Mouse (Mus musculus): ENCODE measurements at regions not wholly inside any gene's neighbourhood (a gene's known extent, or its start where the extent isn't known, plus 50 kb on each side); places are given as distances from the start of the nearest gene placed in this dataset.

DNA sequence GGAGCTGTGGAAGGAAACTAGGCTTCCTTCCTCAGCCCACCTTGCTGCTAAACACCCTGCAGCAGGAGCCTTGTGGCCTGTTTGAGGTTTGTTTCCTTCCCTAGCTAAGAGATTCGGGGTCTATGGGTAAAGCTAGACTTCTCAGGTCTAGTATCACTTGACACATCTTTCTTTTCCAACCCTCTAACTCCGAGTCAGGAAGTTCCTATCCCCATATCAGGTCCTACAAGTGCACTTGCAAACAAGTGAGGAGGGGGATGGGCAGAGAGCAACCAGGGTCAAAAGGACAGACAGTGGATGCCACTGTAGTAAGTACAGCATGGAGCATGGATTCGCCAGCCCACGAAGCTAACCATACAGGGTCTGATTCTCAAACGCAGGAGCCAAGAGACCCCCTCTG is 73.5 kb downstream of the Ets2 start:
- no peak for DNase-seq (ENCODE audit: low spot score in 2 of 2)

DNA sequence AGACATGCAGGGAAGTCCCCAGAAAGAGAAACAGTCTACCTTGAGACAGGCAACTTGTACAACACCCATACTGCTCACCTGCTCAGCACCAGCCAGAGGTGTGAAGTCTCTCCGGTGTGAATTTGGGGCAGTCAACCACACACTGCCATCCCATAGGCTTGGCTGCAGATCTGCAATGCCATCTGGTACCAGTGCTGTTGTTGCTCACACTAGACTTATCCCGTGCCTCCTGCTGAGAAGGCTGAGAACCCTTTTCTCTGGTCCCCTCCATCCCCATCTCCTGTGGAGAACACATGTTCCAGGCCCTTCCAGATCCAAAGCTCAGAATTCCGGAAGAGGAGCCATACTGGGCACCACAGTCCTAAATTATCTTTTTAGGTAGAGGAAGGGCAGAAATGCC is 71.3 kb downstream of the Ets2 start:
- no peak for DNase-seq (ENCODE audit: low spot score in 2 of 2)

All from cerebellum, postnatal 4 days (tissue).